Mouse (Mus musculus): ENCODE data around the gene Zbtb20. TPM values are rescaled to one million over a fixed set of nuclear protein-coding genes. Genes with fewer than 3 reads are reported as not detected.

The Zbtb20 gene
- polyA plus RNA-seq, 1 experiment from 2014 or later, result 54.7 TPM

DNA sequence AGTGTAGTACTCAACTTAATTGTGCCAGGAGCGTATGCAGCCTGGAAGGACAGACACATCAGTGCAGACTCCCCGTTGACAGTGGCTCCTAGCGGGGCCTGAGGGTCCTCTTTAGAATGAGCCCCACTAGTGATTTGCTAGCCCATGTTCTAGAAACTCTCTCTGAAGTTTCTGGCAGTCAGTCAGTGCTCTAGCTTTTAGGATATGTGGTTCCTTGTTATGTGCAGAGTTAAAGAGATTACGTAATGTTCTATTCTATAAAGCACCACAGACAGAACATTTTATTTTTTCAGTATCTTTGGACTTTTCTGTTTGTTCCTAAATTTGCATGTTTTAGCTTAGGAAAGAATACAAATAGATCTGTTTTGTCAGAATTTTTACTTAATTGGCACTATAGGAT, 378.1 kb downstream of the Zbtb20 start:
- Histone ChIP-seq H3K4me2 (ENCODE audit: low read depth, low read length, severe bottlenecking) (no peak overlapping the region), H3K9me3 (ENCODE audit: control insufficient read depth, low read length) (no peaks in the 10 kb centered on the region), H3K36me3 (ENCODE audit: control insufficient read depth, insufficient read depth, low read length) (no peaks in the 10 kb centered on the region), H3K27ac (ENCODE audit: low read depth, low read length) (no peak overlapping the region), H3K4me1 (replicated peaks; ENCODE audit: control insufficient read depth, insufficient read depth, low read length) (no peaks in the 10 kb centered on the region), H3K27me3 (ENCODE audit: control insufficient read depth, insufficient read depth, low read length) (no peaks in the 10 kb centered on the region), H3K4me3 (ENCODE audit: low read depth, low read length) (no peak overlapping the region), H3K9ac (ENCODE audit: low read length) (no peak overlapping the region)
- WGBS, result 92% methylated on average over 4 of the region's 4 CpGs
- DNase-seq (ENCODE audit: low spot score), result no peak
- ATAC-seq (replicated peaks; ENCODE audit: low FRiP score), result no peak

DNA sequence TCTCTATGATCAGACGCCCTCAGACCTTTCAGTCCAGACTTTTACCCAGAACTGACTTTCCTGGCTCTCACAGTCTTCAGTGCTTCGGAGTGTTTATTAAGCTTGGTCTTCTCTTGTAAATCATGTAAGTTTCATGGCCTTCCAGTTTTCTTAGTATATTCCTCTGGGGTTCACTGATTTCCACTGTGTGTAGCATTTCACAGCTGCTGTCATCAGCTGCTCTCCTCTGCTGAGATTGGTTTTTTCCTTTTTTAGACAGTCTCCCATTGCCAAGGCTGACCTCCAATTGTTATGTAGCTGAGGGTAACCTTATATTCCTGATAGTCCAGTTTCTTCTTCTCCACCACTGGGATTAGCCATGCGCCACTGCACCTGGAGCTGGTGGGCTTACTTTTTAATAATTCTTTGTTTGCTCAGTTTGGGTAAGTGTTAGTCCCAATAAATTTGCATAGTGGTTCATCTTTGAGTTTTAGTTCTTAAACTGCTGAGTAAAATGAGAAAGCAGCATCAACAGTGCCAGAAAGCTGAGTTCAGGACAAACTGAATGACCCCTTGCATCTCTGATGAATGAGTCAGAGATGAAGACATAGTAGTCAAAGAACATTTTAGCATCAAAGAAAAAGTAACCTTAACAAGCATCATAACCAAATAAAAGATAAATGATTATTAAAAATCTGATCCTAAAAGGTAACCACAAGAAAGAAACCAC, 380.7 kb downstream of the Zbtb20 start:
- H3K27ac ChIP-seq (ENCODE audit: low read depth, low read length), result no peak overlapping the region
- no peaks in the 10 kb centered on the region for H3K36me3 ChIP-seq (ENCODE audit: control insufficient read depth, insufficient read depth, low read length)
- no peak overlapping the region for H3K4me2 ChIP-seq (ENCODE audit: low read depth, low read length, severe bottlenecking)
- 87% methylated on average over 3 of the region's 3 CpGs for WGBS
- no peaks in the 10 kb centered on the region for H3K27me3 ChIP-seq (ENCODE audit: control insufficient read depth, insufficient read depth, low read length)
- H3K4me1 ChIP-seq (replicated peaks; ENCODE audit: control insufficient read depth, insufficient read depth, low read length), result no peaks in the 10 kb centered on the region
- DNase-seq (ENCODE audit: low spot score) (no peak), ATAC-seq (replicated peaks; ENCODE audit: low FRiP score) (no peak)
- no peak overlapping the region for H3K4me3 ChIP-seq (ENCODE audit: low read depth, low read length)
- no peaks in the 10 kb centered on the region for H3K9me3 ChIP-seq (ENCODE audit: control insufficient read depth, low read length)
- no peak overlapping the region for H3K9ac ChIP-seq (ENCODE audit: low read length)

DNA sequence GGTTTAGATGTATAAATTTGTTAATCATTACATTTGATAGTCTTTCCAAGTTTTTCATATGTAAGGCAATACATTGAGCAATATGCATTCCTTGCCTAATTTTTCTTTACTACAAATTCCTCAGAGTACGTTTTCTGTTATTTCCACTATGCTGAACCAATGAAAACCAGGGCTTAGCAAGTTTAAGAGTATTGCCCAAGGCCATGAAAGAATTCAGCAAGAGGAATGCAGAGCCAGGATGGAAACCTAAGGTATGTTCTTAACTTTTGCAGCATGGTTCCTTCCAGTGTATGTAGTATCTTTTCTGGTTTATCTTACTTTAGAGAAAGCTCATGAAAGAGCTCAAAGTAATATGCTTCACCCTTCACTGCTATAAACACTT, 381.2 kb downstream of the Zbtb20 start:
- no peaks in the 10 kb centered on the region for H3K4me1 ChIP-seq (replicated peaks; ENCODE audit: control insufficient read depth, insufficient read depth, low read length)

DNA sequence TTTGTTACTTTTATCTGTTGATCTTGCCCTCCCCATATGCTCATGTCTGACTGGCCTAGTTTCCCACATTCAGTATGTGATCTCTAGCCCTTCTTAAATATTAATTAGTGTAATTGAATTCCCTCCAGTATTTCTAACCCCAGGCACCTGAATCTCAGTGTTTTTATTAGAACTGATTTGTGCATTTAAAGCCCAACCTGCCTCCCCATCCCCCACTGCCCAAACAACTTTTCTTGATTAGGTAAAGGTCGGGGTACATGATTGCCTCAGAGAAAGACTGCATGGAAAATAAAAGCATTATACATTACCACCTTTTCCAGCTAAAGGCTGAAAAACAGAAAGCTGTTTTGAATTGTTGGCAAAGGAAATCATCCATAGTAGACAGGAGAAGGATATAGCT, 383.8 kb downstream of the Zbtb20 start:
- 59% methylated on average over 1 of the region's 1 CpGs for WGBS

More for the DNA sequence above, 381.2 kb downstream of the Zbtb20 start:
- Histone ChIP-seq H3K9ac (ENCODE audit: low read length) (no peak overlapping the region), H3K4me3 (ENCODE audit: low read depth, low read length) (no peak overlapping the region), H3K27ac (ENCODE audit: low read depth, low read length) (no peak overlapping the region), H3K36me3 (ENCODE audit: control insufficient read depth, insufficient read depth, low read length) (no peaks in the 10 kb centered on the region), H3K4me2 (ENCODE audit: low read depth, low read length, severe bottlenecking) (no peak overlapping the region), H3K27me3 (ENCODE audit: control insufficient read depth, insufficient read depth, low read length) (no peaks in the 10 kb centered on the region), H3K9me3 (ENCODE audit: control insufficient read depth, low read length) (no peaks in the 10 kb centered on the region)
- 70% methylated on average over 1 of the region's 1 CpGs for WGBS
- no peak for DNase-seq (ENCODE audit: low spot score)
- no peak for ATAC-seq (replicated peaks; ENCODE audit: low FRiP score)

DNA sequence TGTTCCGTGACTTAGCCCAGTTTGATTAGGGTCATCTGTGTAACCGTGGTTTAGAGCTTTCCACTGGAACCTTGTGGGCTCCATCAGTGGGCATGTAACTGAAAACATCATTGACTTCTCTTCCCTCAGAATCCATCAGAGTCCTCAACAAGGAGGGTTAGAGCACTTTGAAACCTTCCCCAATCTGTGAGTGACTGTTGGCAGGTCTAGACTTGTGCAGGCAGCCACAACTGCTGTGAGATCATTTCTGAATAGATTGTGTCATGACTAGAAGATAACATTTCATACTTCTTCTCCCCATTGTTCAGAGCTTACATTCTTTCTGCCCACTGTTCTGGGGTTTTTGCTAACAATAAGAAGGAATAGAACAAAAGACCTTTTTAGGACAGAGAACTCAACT, 385.2 kb downstream of the Zbtb20 start:
- Histone ChIP-seq H3K4me1 (replicated peaks; ENCODE audit: control insufficient read depth, insufficient read depth, low read length) (no peaks in the 10 kb centered on the region), H3K9me3 (ENCODE audit: control insufficient read depth, low read length) (no peaks in the 10 kb centered on the region), H3K4me3 (ENCODE audit: low read depth, low read length) (no peak overlapping the region), H3K27ac (ENCODE audit: low read depth, low read length) (no peak overlapping the region), H3K4me2 (ENCODE audit: low read depth, low read length, severe bottlenecking) (no peak overlapping the region), H3K36me3 (ENCODE audit: control insufficient read depth, insufficient read depth, low read length) (no peaks in the 10 kb centered on the region), H3K27me3 (ENCODE audit: control insufficient read depth, insufficient read depth, low read length) (no peaks in the 10 kb centered on the region), H3K9ac (ENCODE audit: low read length) (no peak overlapping the region)
- ATAC-seq (replicated peaks; ENCODE audit: low FRiP score) (no peak), DNase-seq (ENCODE audit: low spot score) (no peak)
- WGBS, result 85% methylated on average over 2 of the region's 2 CpGs

More for the DNA sequence above, 383.8 kb downstream of the Zbtb20 start:
- no peaks in the 10 kb centered on the region for H3K4me1 ChIP-seq (replicated peaks; ENCODE audit: control insufficient read depth, insufficient read depth, low read length)
- no peaks in the 10 kb centered on the region for H3K36me3 ChIP-seq (ENCODE audit: control insufficient read depth, insufficient read depth, low read length)
- ATAC-seq (replicated peaks; ENCODE audit: low FRiP score), result no peak
- H3K4me2 ChIP-seq (ENCODE audit: low read depth, low read length, severe bottlenecking), result no peak overlapping the region
- no peak overlapping the region for H3K9ac ChIP-seq (ENCODE audit: low read length)
- no peaks in the 10 kb centered on the region for H3K27me3 ChIP-seq (ENCODE audit: control insufficient read depth, insufficient read depth, low read length)
- no peak overlapping the region for H3K4me3 ChIP-seq (ENCODE audit: low read depth, low read length)
- H3K27ac ChIP-seq (ENCODE audit: low read depth, low read length), result no peak overlapping the region
- no peak for DNase-seq (ENCODE audit: low spot score)
- H3K9me3 ChIP-seq (ENCODE audit: control insufficient read depth, low read length), result no peaks in the 10 kb centered on the region

DNA sequence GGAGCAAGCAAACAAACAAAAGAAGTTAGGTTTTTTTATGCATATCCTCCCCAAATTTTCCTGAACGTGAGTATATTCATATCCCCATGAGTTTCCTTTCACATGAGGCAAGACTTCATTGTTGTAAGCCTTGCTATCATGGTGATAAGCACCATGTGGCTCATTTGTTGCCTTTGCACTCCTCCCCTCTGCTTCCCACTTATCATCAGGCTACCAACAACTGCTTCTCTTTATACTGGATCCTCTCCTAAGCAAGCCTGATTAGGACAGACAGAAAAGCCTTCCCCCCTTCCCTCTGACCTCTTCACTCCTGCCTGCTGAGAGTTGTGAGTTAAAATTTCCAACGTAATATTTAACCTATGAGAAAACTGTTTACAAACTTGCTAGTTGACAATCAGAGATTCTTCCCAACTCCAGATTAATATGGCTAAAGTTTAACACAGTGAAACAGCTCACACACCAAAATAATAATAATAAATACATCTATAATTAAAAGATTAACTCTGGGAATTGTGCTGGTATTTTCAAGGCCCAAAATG, 398.4 kb downstream of the Zbtb20 start:
- H3K36me3 ChIP-seq (ENCODE audit: control insufficient read depth, insufficient read depth, low read length), result no peaks in the 10 kb centered on the region

DNA sequence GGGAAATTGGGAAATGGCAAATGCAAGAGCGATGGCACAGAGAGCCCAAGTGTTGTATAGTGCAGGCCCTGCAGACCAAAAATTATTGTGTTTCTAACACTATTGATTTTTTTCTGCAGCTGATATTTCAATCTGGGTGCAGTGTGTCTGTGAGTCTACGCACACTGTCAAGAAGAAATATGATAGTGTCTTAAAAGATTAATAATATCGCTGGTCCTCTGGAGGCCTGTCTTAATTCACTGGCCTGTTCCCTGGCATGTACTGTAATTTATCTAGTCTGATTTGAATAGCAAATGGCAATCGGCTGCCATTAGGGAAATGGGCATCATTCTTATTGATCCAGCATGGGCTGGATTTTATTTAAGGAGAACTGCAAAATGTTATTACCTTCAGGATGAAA, 401.1 kb downstream of the Zbtb20 start:
- Histone ChIP-seq H3K36me3 (ENCODE audit: control insufficient read depth, insufficient read depth, low read length) (no peaks in the 10 kb centered on the region), H3K4me2 (ENCODE audit: low read depth, low read length, severe bottlenecking) (no peak overlapping the region), H3K9me3 (ENCODE audit: control insufficient read depth, low read length) (no peaks in the 10 kb centered on the region; the same call in 1 of the 2 replicates), H3K27me3 (ENCODE audit: control insufficient read depth, insufficient read depth, low read length) (no peaks in the 10 kb centered on the region), H3K4me1 (replicated peaks; ENCODE audit: control insufficient read depth, insufficient read depth, low read length) (no peaks in the 10 kb centered on the region), H3K9ac (ENCODE audit: low read length) (no peak overlapping the region), H3K27ac (ENCODE audit: low read depth, low read length) (no peak overlapping the region), H3K4me3 (ENCODE audit: low read depth, low read length) (no peak overlapping the region)
- ATAC-seq (replicated peaks; ENCODE audit: low FRiP score) (no peak), DNase-seq (ENCODE audit: low spot score) (no peak)
- 94% methylated on average over 4 of the region's 4 CpGs for WGBS

More for the DNA sequence above, 398.4 kb downstream of the Zbtb20 start:
- WGBS, result 41% methylated on average over 2 of the region's 2 CpGs
- H3K4me1 ChIP-seq (replicated peaks; ENCODE audit: control insufficient read depth, insufficient read depth, low read length), result no peaks in the 10 kb centered on the region
- H3K4me3 ChIP-seq (ENCODE audit: low read depth, low read length), result no peak overlapping the region
- no peak overlapping the region for H3K27ac ChIP-seq (ENCODE audit: low read depth, low read length)
- no peaks in the 10 kb centered on the region for H3K27me3 ChIP-seq (ENCODE audit: control insufficient read depth, insufficient read depth, low read length)
- ATAC-seq (replicated peaks; ENCODE audit: low FRiP score), result no peak
- no peaks in the 10 kb centered on the region for H3K9me3 ChIP-seq (ENCODE audit: control insufficient read depth, low read length)
- no peak for DNase-seq (ENCODE audit: low spot score)
- no peak overlapping the region for H3K9ac ChIP-seq (ENCODE audit: low read length)
- no peak overlapping the region for H3K4me2 ChIP-seq (ENCODE audit: low read depth, low read length, severe bottlenecking)

DNA sequence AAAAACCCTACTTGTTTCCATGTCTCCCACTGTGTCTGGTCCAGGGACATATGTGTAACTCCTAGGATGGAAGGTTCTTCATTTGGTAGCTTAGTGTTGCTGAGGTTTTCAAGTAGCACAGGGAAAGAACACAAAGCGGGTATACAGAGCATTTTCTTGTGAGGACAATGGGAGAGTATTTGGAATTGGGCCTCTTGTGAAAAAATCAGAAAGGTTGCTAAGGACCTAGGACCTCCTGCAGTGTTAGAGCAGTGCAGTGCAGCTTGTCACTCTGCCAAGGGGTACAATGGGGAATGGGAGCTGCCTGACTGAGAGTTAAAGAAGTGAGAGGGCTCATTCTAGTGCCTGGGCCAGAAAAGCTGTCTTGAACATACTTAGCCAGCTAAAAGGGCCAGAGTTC, 410.6 kb downstream of the Zbtb20 start:
- ATAC-seq (replicated peaks; ENCODE audit: low FRiP score) (peak; percentile 92), DNase-seq (ENCODE audit: low spot score) (peak; percentile 61)
- Histone ChIP-seq H3K4me1 (replicated peaks; ENCODE audit: control insufficient read depth, insufficient read depth, low read length) (peaks cover 4% of the 10 kb centered on the region), H3K9ac (ENCODE audit: low read length) (no peak overlapping the region), H3K4me2 (ENCODE audit: low read depth, low read length, severe bottlenecking) (no peak overlapping the region), H3K36me3 (ENCODE audit: control insufficient read depth, insufficient read depth, low read length) (no peaks in the 10 kb centered on the region), H3K27me3 (ENCODE audit: control insufficient read depth, insufficient read depth, low read length) (no peaks in the 10 kb centered on the region), H3K4me3 (ENCODE audit: low read depth, low read length) (no peak overlapping the region), H3K9me3 (ENCODE audit: control insufficient read depth, low read length) (no peaks in the 10 kb centered on the region), H3K27ac (ENCODE audit: low read depth, low read length) (peak overlapping the region; percentile 65; the same call in 1 of the 2 replicates)
- 14% methylated on average over 1 of the region's 1 CpGs for WGBS

Measured in forebrain, embryonic 11.5 days (tissue).